Mouse (Mus musculus) layer of hippocampus, adult 9-11 months (tissue): ENCODE data around the gene Elf1.

Experiments used
- DNase-seq: peaks from one replicate; pipeline ENCODE4 v3.0.0; 2022

Elf1 gene

GRCm38 (mm10) chr14:79583526-79584245 lies 102.7 kb downstream of the Elf1 start:
- no peak for DNase-seq

- no peak for DNase-seq
Observed at GRCm38 (mm10) chr14:79586499-79587138, 105.6 kb downstream of the Elf1 start.

GRCm38 (mm10) chr14:79587139-79587851 lies 106.3 kb downstream of the Elf1 start, which contains the start of gene Sugt1:
Sugt1 (plus strand) TSS chr14:79587691.
- peak; percentile 97 for DNase-seq

- no peak for DNase-seq
Observed at GRCm38 (mm10) chr14:79587852-79588229, 106.8 kb downstream of the Elf1 start.

GRCm38 (mm10) chr14:79588534-79588951 lies 107.5 kb downstream of the Elf1 start:
- DNase-seq = no peak

- DNase-seq = no peak
Observed at GRCm38 (mm10) chr14:79589401-79589800, 108.4 kb downstream of the Elf1 start.

- no peak for DNase-seq
Observed at GRCm38 (mm10) chr14:79590916-79591315, 109.9 kb downstream of the Elf1 start.

GRCm38 (mm10) chr14:79591611-79592010 lies 110.6 kb downstream of the Elf1 start:
- DNase-seq = no peak

GRCm38 (mm10) chr14:79594069-79594468 lies 113.1 kb downstream of the Elf1 start:
- no peak for DNase-seq

GRCm38 (mm10) chr14:79596602-79597001 lies 115.6 kb downstream of the Elf1 start:
- no peak for DNase-seq

GRCm38 (mm10) chr14:79605881-79606280 lies 124.9 kb downstream of the Elf1 start:
- no peak for DNase-seq

GRCm38 (mm10) chr14:79606392-79606791 lies 125.4 kb downstream of the Elf1 start:
- DNase-seq = no peak

- DNase-seq = peak; percentile 63
Observed at GRCm38 (mm10) chr14:79606867-79607266, 125.9 kb downstream of the Elf1 start.

GRCm38 (mm10) chr14:79607352-79607751 lies 126.4 kb downstream of the Elf1 start:
- DNase-seq = no peak

- no peak for DNase-seq
Observed at GRCm38 (mm10) chr14:79608286-79608685, 127.3 kb downstream of the Elf1 start.

GRCm38 (mm10) chr14:79617121-79617828 lies 136.3 kb downstream of the Elf1 start:
- peak; percentile 29 for DNase-seq

- no peak for DNase-seq
Observed at GRCm38 (mm10) chr14:79619802-79620201, 138.8 kb downstream of the Elf1 start.

GRCm38 (mm10) chr14:79621143-79621542 lies 140.1 kb downstream of the Elf1 start:
- DNase-seq = no peak
